Mouse (Mus musculus) liver, adult 2 months (tissue): ENCODE results near the gene Dock1. TPM values are rescaled to one million over a fixed set of nuclear protein-coding genes. Genes with fewer than 3 reads are reported as not detected.

Source experiments
- DNase-seq: peaks from one replicate; pipeline ENCODE4 v3.0.0-alpha.2; 2011; ENCODE audit warnings: low read depth, low spot score; ENCODE audit errors: extremely low read depth
- H3K27ac ChIP-seq: fragments of 200-500 bp; replicated peaks from 2 replicates; pipeline ENCODE4 v1.5.1; 2012; ENCODE audit warnings: low read depth, mild to moderate bottlenecking, control low read depth, inconsistent platforms, low read length; ENCODE audit not compliant: insufficient read depth
- H3K27me3 ChIP-seq: fragments of 200-500 bp; 2 replicates; pipeline ENCODE4 v1.6.1; 2012; ENCODE audit warnings: mild to moderate bottlenecking, moderate library complexity, low read length, inconsistent platforms; ENCODE audit not compliant: control insufficient read depth, insufficient read depth
- H3K36me3 ChIP-seq: fragments of 200-500 bp; 2 replicates; pipeline ENCODE4 v1.6.1; 2012; ENCODE audit warnings: low read length, inconsistent platforms; ENCODE audit not compliant: control insufficient read depth, insufficient read depth
- H3K4me1 ChIP-seq: fragments of 200-500 bp; 2 replicates; pipeline ENCODE4 v1.6.1; 2011; ENCODE audit warnings: low read length; ENCODE audit not compliant: control insufficient read depth, insufficient read depth
- H3K4me3 ChIP-seq: fragments of 200-500 bp; 2 replicates; pipeline ENCODE4 v1.5.1; 2011; ENCODE audit warnings: low read depth, mild to moderate bottlenecking, control low read depth, low read length, moderate library complexity; ENCODE audit not compliant: insufficient read depth
- H3K79me2 ChIP-seq: fragments of 200-500 bp; 2 replicates; pipeline ENCODE4 v1.6.1; 2012; ENCODE audit warnings: inconsistent platforms, mild to moderate bottlenecking, low read length, moderate library complexity; ENCODE audit not compliant: control insufficient read depth, insufficient read depth
- H3K9ac ChIP-seq: fragments of 200-500 bp; 2 replicates; pipeline ENCODE4 v1.6.1; 2012; ENCODE audit warnings: low read depth, mild to moderate bottlenecking, control low read depth, inconsistent platforms, low read length
- CTCF ChIP-seq: fragments of 200-500 bp; IDR thresholded peaks from 2 replicates; pipeline ENCODE4 v1.5.1; 2011; ENCODE audit warnings: low read depth, low read length, control low read depth
- POLR2A ChIP-seq: fragments of 200-500 bp; IDR thresholded peaks from 2 replicates; pipeline ENCODE4 v1.6.1; 2011; ENCODE audit warnings: low read length, control low read depth; ENCODE audit not compliant: insufficient read depth; ENCODE audit errors: extremely low read depth
- WGBS: fragments of 180-500 bp; shearing (Covaris S2); methylation state at CpG from one replicate; pipeline ENCODE4 v1.1.7; 2018; 5-methylcytosine and 5-hydroxymethylcytosine counted together
- polyA plus RNA-seq: library from polyadenylated mRNA; depleted of rRNA; stranded (reverse); fragments of >200 nt; gene quantifications from 2 replicates; pipeline ENCODE4 v1.2.3, GENCODE M21; 2012
- total RNA-seq: library from RNA; depleted of rRNA; stranded (reverse); fragments of >200 nt; gene quantifications from 2 replicates; pipeline ENCODE4 v1.2.3, GENCODE M21; 2014

Gene Dock1
- total and polyA plus RNA-seq, 2 experiments: 2.4 to 17.0 TPM

- no peak for TF ChIP-seq CTCF
- no peak for TF ChIP-seq POLR2A
- no peak overlapping the region for H3K4me3 ChIP-seq
- H3K4me1 ChIP-seq: peaks cover 5% of the 10 kb centered on the region
Observed at GRCm38 (mm10) chr7:134665642-134666282, 4.7 kb upstream of the Dock1 start.

GRCm38 (mm10) chr7:134667271-134667702, 3.2 kb upstream of the Dock1 start:
- Histone ChIP-seq H3K36me3 (no peaks in the 10 kb centered on the region), H3K4me1 (peaks cover 5% of the 10 kb centered on the region), H3K27ac (no peak overlapping the region), H3K79me2 (peaks cover 12% of the 10 kb centered on the region; the same call in 1 of the 2 replicates), H3K4me3 (no peak overlapping the region), H3K27me3 (no peaks in the 10 kb centered on the region), H3K9ac (no peak overlapping the region)
- peak; percentile 69 for DNase-seq
- no peak for TF ChIP-seq CTCF
- no peak for TF ChIP-seq POLR2A
- WGBS: 55% methylated on average over 4 of the region's 4 CpGs

More at GRCm38 (mm10) chr7:134665642-134666282, 4.7 kb upstream of the Dock1 start:
- H3K9ac ChIP-seq: no peak overlapping the region
- H3K79me2 ChIP-seq: peaks cover 5% of the 10 kb centered on the region; the same call in 1 of the 2 replicates
- DNase-seq: no peak
- H3K27me3 ChIP-seq: no peaks in the 10 kb centered on the region
- H3K27ac ChIP-seq: no peak overlapping the region
- no peaks in the 10 kb centered on the region for H3K36me3 ChIP-seq
- 84% methylated on average over 5 of the region's 5 CpGs for WGBS

DNA sequence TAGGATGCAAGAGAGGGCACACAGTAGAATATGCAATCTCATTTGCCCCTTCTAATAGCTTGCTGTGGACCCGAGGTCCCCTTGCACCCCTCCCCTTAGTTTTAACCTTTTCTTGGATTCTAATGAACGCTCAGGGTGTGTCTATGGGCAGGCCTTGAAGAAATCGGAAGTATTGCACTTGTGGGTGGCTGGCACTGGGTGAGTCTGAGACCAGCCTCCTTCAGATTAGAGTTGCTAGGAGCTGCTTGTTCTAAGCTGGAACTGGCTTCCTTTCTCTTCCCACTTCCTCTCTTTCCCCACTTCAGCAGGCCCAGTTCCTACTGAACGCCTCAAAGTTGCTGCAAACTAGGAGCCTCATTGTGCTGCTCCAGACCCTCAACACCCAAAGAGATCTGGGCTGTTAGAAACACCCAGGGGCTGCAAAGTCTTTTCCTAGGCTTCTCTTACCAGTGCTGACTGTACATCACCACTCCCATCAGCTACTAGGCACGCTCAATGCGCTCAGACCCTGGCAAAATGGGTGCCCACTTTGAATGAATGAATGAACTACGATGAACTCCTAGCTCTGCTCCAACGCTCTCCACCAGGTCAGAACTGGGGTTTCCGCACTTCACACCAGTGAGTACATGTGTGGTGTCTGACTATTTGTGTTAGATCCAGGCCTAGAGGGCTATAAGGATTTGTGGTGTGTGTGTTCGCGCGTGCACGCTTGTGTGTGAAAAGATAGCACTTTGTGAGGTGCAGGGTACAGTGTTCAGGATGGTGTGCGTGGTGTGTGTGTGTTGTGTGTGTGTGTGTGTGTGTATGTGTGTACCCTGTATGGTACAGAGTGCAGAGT, 761 bp upstream of the Dock1 start:
- Histone ChIP-seq H3K27me3 (no peaks in the 10 kb centered on the region), H3K9ac (no peak overlapping the region; the same call in 1 of the 2 replicates), H3K36me3 (no peaks in the 10 kb centered on the region), H3K4me1 (peaks cover 5% of the 10 kb centered on the region), H3K27ac (no peak overlapping the region), H3K79me2 (peaks cover 16% of the 10 kb centered on the region; the same call in 1 of the 2 replicates), H3K4me3 (0 out of 2 replicates have a peak overlapping the region, but pooled peaks have one; percentile 90)
- no peak for DNase-seq
- no peak for TF ChIP-seq POLR2A
- TF ChIP-seq CTCF: no peak
- WGBS: 85% methylated on average over 14 of the region's 14 CpGs

- H3K27me3 ChIP-seq: no peaks in the 10 kb centered on the region
- H3K79me2 ChIP-seq: peaks cover 17% of the 10 kb centered on the region; the same call in 1 of the 2 replicates
- peak; percentile 15 for DNase-seq
- WGBS: 5% methylated on average over 28 of the region's 28 CpGs
- peaks cover 5% of the 10 kb centered on the region for H3K4me1 ChIP-seq
- TF ChIP-seq CTCF: no peak
- H3K4me3 ChIP-seq: peak overlapping the region; percentile 90
- no peaks in the 10 kb centered on the region for H3K36me3 ChIP-seq
- no peak overlapping the region; the same call in 1 of the 2 replicates for H3K27ac ChIP-seq
- H3K9ac ChIP-seq: peak overlapping the region; percentile 81
Observed at GRCm38 (mm10) chr7:134671003-134671461, 578 bp downstream of the Dock1 start.

DNA sequence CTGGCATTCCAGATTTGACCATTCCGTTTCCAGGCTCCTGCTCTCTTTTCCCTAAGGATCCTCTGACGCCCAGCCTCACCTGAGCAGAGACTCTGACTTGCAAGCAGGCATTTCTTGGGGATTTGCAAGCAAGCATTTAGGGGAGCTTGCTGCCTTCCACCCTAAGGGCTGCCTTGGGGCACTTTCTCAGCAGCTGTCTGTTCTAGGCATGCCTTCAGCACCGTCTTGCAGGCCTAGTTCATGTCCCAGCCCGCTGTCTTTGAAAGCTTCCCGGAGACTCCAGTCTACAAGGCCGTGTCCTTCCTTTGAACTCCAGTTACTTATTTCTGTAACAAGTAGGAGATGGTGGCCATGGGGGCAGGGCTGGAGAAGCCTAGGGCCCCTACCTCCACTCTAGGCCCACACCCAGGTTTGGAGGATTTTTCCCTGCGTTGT, 1.0 kb downstream of the Dock1 start:
- peaks cover 5% of the 10 kb centered on the region for H3K4me1 ChIP-seq
- H3K9ac ChIP-seq: peak overlapping the region; percentile 81
- no peaks in the 10 kb centered on the region for H3K27me3 ChIP-seq
- peak overlapping the region; percentile 90 for H3K4me3 ChIP-seq
- H3K79me2 ChIP-seq: peaks cover 17% of the 10 kb centered on the region; the same call in 1 of the 2 replicates
- TF ChIP-seq POLR2A: no peak
- TF ChIP-seq CTCF: no peak
- WGBS: 57% methylated on average over 7 of the region's 7 CpGs
- no peaks in the 10 kb centered on the region for H3K36me3 ChIP-seq
- no peak overlapping the region for H3K27ac ChIP-seq
- peak; percentile 11 for DNase-seq
